ENCODE assay signal across 27 mouse cellular contexts in genomic region chrX:115031506-115031905, GRCm38 (mm10).
"Had no signal": no experiment of that assay in that cellular context is flagged by ENCODE, and none has a peak within 500 bp of the region (broad histone marks: within the 10 kb centered on the region; RNA-seq: fewer than 3 reads in every experiment).

No protein-coding gene starts in this region.

- ATAC-seq: liver, embryonic 12.5 days; liver, postnatal 0 days; midbrain, embryonic 13.5 days; midbrain, embryonic 15.5 days; midbrain, embryonic 16.5 days had no signal

- H3K9ac ChIP-seq: limb, embryonic 12.5 days; limb, embryonic 13.5 days; limb, embryonic 15.5 days; liver, embryonic 12.5 days; liver, embryonic 13.5 days; liver, embryonic 14.5 days; liver, embryonic 15.5 days; liver, postnatal 0 days; lung, embryonic 14.5 days; midbrain, embryonic 12.5 days; midbrain, embryonic 13.5 days; midbrain, embryonic 15.5 days; neural tube, embryonic 12.5 days had no signal

- H3K36me3 ChIP-seq: limb, embryonic 10.5 days; limb, embryonic 12.5 days; limb, embryonic 13.5 days; limb, embryonic 15.5 days; liver, embryonic 12.5 days; liver, embryonic 13.5 days; liver, embryonic 15.5 days; midbrain, embryonic 10.5 days; midbrain, embryonic 12.5 days; midbrain, embryonic 13.5 days; midbrain, embryonic 15.5 days; neural tube, embryonic 12.5 days had no signal

- H3K9me3 ChIP-seq: limb, embryonic 10.5 days; limb, embryonic 12.5 days; limb, embryonic 13.5 days; limb, embryonic 15.5 days; liver, embryonic 12.5 days; liver, embryonic 13.5 days; liver, embryonic 15.5 days; megakaryocyte, embryonic 14.5 days; midbrain, embryonic 10.5 days; midbrain, embryonic 12.5 days; midbrain, embryonic 13.5 days; midbrain, embryonic 15.5 days; neural tube, embryonic 12.5 days had no signal

- H3K27me3 ChIP-seq: limb, embryonic 12.5 days; limb, embryonic 13.5 days; limb, embryonic 15.5 days; liver, embryonic 12.5 days; liver, embryonic 13.5 days; liver, embryonic 15.5 days; megakaryocyte, embryonic 14.5 days; midbrain, embryonic 12.5 days; midbrain, embryonic 13.5 days; midbrain, embryonic 15.5 days; neural tube, embryonic 12.5 days had no signal

- H3K27ac ChIP-seq: left cerebral cortex, adult 2 months; limb, embryonic 10.5 days; limb, embryonic 12.5 days; limb, embryonic 13.5 days; limb, embryonic 15.5 days; liver, embryonic 12.5 days; liver, embryonic 13.5 days; liver, embryonic 14.5 days; liver, embryonic 15.5 days; macrophage; midbrain, embryonic 10.5 days; midbrain, embryonic 12.5 days; midbrain, embryonic 13.5 days; midbrain, embryonic 15.5 days; neural tube, embryonic 12.5 days had no signal

- H3K4me2 ChIP-seq: limb, embryonic 12.5 days; limb, embryonic 13.5 days; limb, embryonic 15.5 days; liver, embryonic 11.5 days; liver, embryonic 12.5 days; liver, embryonic 13.5 days; liver, embryonic 15.5 days; lung, embryonic 14.5 days; midbrain, embryonic 11.5 days; midbrain, embryonic 12.5 days; midbrain, embryonic 13.5 days; midbrain, embryonic 15.5 days; neural tube, embryonic 12.5 days had no signal

- H3K4me1 ChIP-seq: limb, embryonic 10.5 days; limb, embryonic 12.5 days; limb, embryonic 13.5 days; limb, embryonic 15.5 days; liver, embryonic 12.5 days; liver, embryonic 13.5 days; liver, embryonic 15.5 days; megakaryocyte, embryonic 14.5 days; midbrain, embryonic 10.5 days; midbrain, embryonic 12.5 days; midbrain, embryonic 13.5 days; midbrain, embryonic 15.5 days; neural tube, embryonic 12.5 days had no signal

- H3K4me3 ChIP-seq: left cerebral cortex, adult 2 months; limb, embryonic 10.5 days; limb, embryonic 12.5 days; limb, embryonic 13.5 days; limb, embryonic 15.5 days; liver, embryonic 12.5 days; liver, embryonic 13.5 days; liver, embryonic 15.5 days; megakaryocyte, embryonic 14.5 days; midbrain, embryonic 10.5 days; midbrain, embryonic 12.5 days; midbrain, embryonic 13.5 days; midbrain, embryonic 15.5 days; myocyte; neural tube, embryonic 12.5 days had no signal

- DNase-seq: left cerebral cortex, postnatal 4 days; liver; liver, embryonic 13.5 days; liver, postnatal 0 days; lung, adult 2 months; lung, postnatal 14 days; midbrain, embryonic 14.5 days had no signal
